Mouse (Mus musculus) heart, postnatal 0 days (tissue): ENCODE measurements around the gene Afap1. TPM values are rescaled to one million over a fixed set of nuclear protein-coding genes. Genes with fewer than 3 reads are reported as not detected.

Experiments
- ATAC-seq: fragments of 200-750 bp; cut with Nextera tagmentation; 2 replicates; pipeline ENCODE4 v1.8.0; 2017; ENCODE audit warnings: low read depth, moderate number of reproducible peaks, moderate library complexity; ENCODE audit not compliant: insufficient read depth
- DNase-seq: peaks from one replicate; pipeline ENCODE4 v3.0.0-alpha.2; 2016; ENCODE audit warnings: low spot score
- H3K27ac ChIP-seq: fragments of 300-500 bp; sonication (generic); 2 replicates; pipeline ENCODE4 v1.5.1; 2014; ENCODE audit warnings: low read depth, mild to moderate bottlenecking
- H3K27me3 ChIP-seq: fragments of 300-500 bp; sonication (generic); 2 replicates; pipeline ENCODE4 v1.6.1; 2014; ENCODE audit warnings: low read length, mixed read lengths; ENCODE audit not compliant: control insufficient read depth, insufficient read depth
- H3K36me3 ChIP-seq: fragments of 300-500 bp; sonication (generic); replicated peaks from 2 replicates; pipeline ENCODE4 v1.6.1; 2014; ENCODE audit warnings: low read length, mixed read lengths; ENCODE audit not compliant: control insufficient read depth, insufficient read depth
- H3K4me1 ChIP-seq: fragments of 300-500 bp; sonication (generic); 2 replicates; pipeline ENCODE4 v1.6.1; 2014; ENCODE audit warnings: antibody characterized with exemption; ENCODE audit not compliant: control insufficient read depth, insufficient read depth
- H3K4me2 ChIP-seq: fragments of 300-500 bp; sonication (generic); 2 replicates; pipeline ENCODE4 v1.6.1; 2014; ENCODE audit warnings: low read depth, mild to moderate bottlenecking, low read length, moderate library complexity
- H3K4me3 ChIP-seq: fragments of 300-500 bp; sonication (generic); 2 replicates; pipeline ENCODE4 v1.5.1; 2014; ENCODE audit warnings: low read depth, low read length
- H3K9ac ChIP-seq: fragments of 300-500 bp; sonication (generic); replicated peaks from 2 replicates; pipeline ENCODE4 v1.6.1; 2014; ENCODE audit warnings: low read depth, low read length, mixed read lengths
- H3K9me3 ChIP-seq: fragments of 300-500 bp; sonication (generic); replicated peaks from 2 replicates; pipeline ENCODE4 v1.6.1; 2016; ENCODE audit warnings: low read length; ENCODE audit not compliant: control insufficient read depth
- CTCF ChIP-seq: IDR thresholded peaks from 2 replicates; pipeline ENCODE4 v1.5.1; 2016; ENCODE audit warnings: antibody characterized with exemption, control low read depth, low read depth
- EP300 ChIP-seq: IDR thresholded peaks from 2 replicates; pipeline ENCODE4 v1.6.1; 2016; ENCODE audit warnings: antibody characterized with exemption, low read depth
- WGBS: fragments of 180-500 bp; shearing (Covaris S2); extraction: QIAGEN DNeasy Blood & Tissue Kit; methylation state at CpG from one replicate; pipeline ENCODE4 v1.1.7; 2014; 5-methylcytosine and 5-hydroxymethylcytosine counted together
- polyA plus RNA-seq: library from polyadenylated mRNA; unstranded; fragments of >200 nt; fragmentation: Nextera tagmentation; extraction: Ambion mirVana; gene quantifications from 2 replicates; pipeline ENCODE4 v1.2.1, GENCODE M21; 2015
- total RNA-seq: library from RNA; depleted of rRNA; stranded (reverse); fragments of >200 nt; gene quantifications from 2 replicates; pipeline ENCODE4 v1.2.3, GENCODE M21; 2014; ENCODE audit warnings: low replicate concordance

Afap1 gene
- total and polyA plus RNA-seq, 2 experiments from 2014 or later: 14.9 to 30.3 TPM

- H3K4me1 ChIP-seq: no peaks in the 10 kb centered on the region
- WGBS: 67% methylated on average over 12 of the region's 12 CpGs
- no peak for ATAC-seq
- TF ChIP-seq EP300 (no peak), CTCF (no peak)
- no peak for DNase-seq
- H3K9ac ChIP-seq: no peak overlapping the region
- peaks cover 80% of the 10 kb centered on the region for H3K36me3 ChIP-seq
- H3K4me2 ChIP-seq: no peak overlapping the region
- H3K9me3 ChIP-seq: no peaks in the 10 kb centered on the region
- H3K4me3 ChIP-seq: no peak overlapping the region
- no peaks in the 10 kb centered on the region for H3K27me3 ChIP-seq
- H3K27ac ChIP-seq: no peak overlapping the region; the same call in 1 of the 2 replicates
These were observed 61.1 kb downstream of the Afap1 start for GRCm38 (mm10) chr5:35954055-35954718.

DNA sequence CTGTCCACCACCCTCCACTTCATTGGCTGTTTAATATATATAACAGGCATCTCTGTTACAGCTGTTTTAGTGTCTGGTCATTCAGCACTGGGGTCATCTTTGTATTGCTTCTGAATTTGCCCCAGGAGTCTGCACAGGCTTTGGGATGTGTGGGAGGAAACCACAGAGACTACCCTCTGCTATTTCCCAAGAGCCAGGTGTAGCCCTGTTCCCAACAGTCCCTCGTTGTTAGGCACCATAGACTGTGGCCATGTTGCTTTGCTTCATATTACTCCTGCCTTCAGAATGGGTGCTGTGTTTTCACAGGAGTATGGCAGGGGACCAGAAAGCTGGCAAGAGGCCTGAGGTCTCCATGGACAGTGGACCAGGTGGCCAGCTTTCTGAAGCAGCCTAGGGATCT, 63.1 kb downstream of the Afap1 start:
- no peak for DNase-seq
- 82% methylated on average over 1 of the region's 1 CpGs for WGBS

DNA sequence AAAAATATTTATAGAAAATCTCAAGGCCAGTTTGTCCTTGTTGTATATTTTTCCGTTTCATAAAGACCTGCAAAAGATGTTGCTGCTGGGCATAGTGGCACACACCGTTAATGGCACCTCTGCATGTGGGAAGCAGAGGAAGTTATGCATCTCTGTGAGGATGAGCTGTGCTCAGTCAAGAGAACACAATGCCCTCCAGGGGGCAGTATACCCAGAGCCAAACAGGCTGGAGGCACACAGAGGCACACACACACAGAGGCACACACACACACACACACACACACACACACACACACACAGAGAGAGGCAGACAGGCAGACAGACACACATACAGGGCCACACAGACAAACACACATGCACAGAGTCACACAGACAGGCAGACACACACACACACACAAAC, 65.6 kb downstream of the Afap1 start:
- DNase-seq: no peak
- 86% methylated on average over 2 of the region's 2 CpGs for WGBS
- no peak for TF ChIP-seq EP300
- TF ChIP-seq CTCF: peak; percentile 41
- H3K4me1 ChIP-seq: peaks cover 11% of the 10 kb centered on the region
- no peak for ATAC-seq
- no peak overlapping the region for H3K9ac ChIP-seq
- H3K36me3 ChIP-seq: peaks cover 69% of the 10 kb centered on the region
- H3K27ac ChIP-seq: no peak overlapping the region
- no peaks in the 10 kb centered on the region for H3K9me3 ChIP-seq
- H3K27me3 ChIP-seq: no peaks in the 10 kb centered on the region
- H3K4me2 ChIP-seq: no peak overlapping the region
- H3K4me3 ChIP-seq: no peak overlapping the region

More for the DNA sequence above, 63.1 kb downstream of the Afap1 start:
- H3K36me3 ChIP-seq: peaks cover 69% of the 10 kb centered on the region
- no peak for ATAC-seq
- no peak for TF ChIP-seq CTCF
- no peak for TF ChIP-seq EP300
- H3K4me3 ChIP-seq: no peak overlapping the region
- no peaks in the 10 kb centered on the region for H3K9me3 ChIP-seq
- no peaks in the 10 kb centered on the region for H3K27me3 ChIP-seq
- no peak overlapping the region for H3K4me2 ChIP-seq
- H3K27ac ChIP-seq: no peak overlapping the region
- peaks cover 3% of the 10 kb centered on the region; the same call in 1 of the 2 replicates for H3K4me1 ChIP-seq
- H3K9ac ChIP-seq: no peak overlapping the region

DNA sequence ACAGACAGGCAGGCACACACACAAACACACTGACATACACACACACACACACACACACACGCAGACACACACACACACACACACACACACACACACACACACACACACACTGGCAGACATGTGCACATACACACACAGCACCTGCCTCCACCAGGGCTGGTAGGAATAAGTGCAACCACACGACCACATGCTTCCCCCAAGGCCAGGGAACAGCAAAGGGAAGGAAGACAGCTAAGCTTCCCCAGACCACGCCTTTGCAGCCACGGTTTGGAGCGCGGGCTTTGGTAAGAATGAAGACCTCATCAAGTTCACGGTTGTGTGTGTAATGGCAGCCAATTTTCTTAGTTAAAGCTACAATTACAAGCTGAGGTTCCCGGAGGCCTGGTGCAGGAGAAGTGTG, 67.0 kb downstream of the Afap1 start:
- H3K4me2 ChIP-seq: no peak overlapping the region
- H3K4me1 ChIP-seq: peaks cover 20% of the 10 kb centered on the region
- ATAC-seq: no peak
- WGBS: 66% methylated on average over 7 of the region's 8 CpGs
- H3K27ac ChIP-seq: no peak overlapping the region
- no peaks in the 10 kb centered on the region for H3K27me3 ChIP-seq
- H3K9me3 ChIP-seq: no peaks in the 10 kb centered on the region
- no peak overlapping the region for H3K9ac ChIP-seq
- peaks cover 74% of the 10 kb centered on the region for H3K36me3 ChIP-seq
- H3K4me3 ChIP-seq: no peak overlapping the region
- TF ChIP-seq CTCF: no peak
- no peak for TF ChIP-seq EP300
- DNase-seq: no peak

GRCm38 (mm10) chr5:35961271-35961670, 68.2 kb downstream of the Afap1 start:
- Histone ChIP-seq H3K4me1 (peaks cover 20% of the 10 kb centered on the region), H3K9me3 (no peaks in the 10 kb centered on the region), H3K27me3 (no peaks in the 10 kb centered on the region), H3K27ac (no peak overlapping the region), H3K4me2 (no peak overlapping the region), H3K4me3 (no peak overlapping the region), H3K36me3 (peaks cover 75% of the 10 kb centered on the region), H3K9ac (no peak overlapping the region)
- 60% methylated on average over 8 of the region's 8 CpGs for WGBS
- DNase-seq: no peak
- TF ChIP-seq EP300: no peak
- TF ChIP-seq CTCF: no peak
- ATAC-seq: no peak

DNA sequence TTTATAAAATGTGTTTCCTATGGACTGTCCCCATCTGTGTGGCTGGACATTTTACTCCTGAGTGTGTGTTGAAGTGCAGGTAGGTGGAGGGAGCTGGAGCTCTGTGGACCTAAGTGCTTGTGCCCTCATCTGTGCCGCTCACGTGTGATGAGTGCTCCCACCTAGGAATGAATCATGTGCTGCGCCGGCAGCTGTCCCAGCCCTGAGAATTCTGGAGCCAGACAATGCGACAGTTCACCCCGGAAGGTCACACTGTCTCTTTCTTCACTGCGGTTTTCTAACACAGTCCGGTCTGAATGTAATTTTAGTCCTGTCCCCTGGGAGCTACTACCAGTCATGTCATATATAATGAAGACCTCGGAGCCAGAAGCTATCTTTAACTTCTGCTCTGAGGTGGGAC, 70.5 kb downstream of the Afap1 start:
- H3K27ac ChIP-seq: peak overlapping the region; percentile 82

More for the DNA sequence above, 70.5 kb downstream of the Afap1 start:
- no peaks in the 10 kb centered on the region for H3K27me3 ChIP-seq
- DNase-seq: peak; percentile 64
- no peak overlapping the region for H3K4me2 ChIP-seq
- H3K36me3 ChIP-seq: peaks cover 76% of the 10 kb centered on the region
- no peak overlapping the region for H3K4me3 ChIP-seq
- H3K9ac ChIP-seq: no peak overlapping the region
- no peaks in the 10 kb centered on the region for H3K9me3 ChIP-seq
- 45% methylated on average over 9 of the region's 9 CpGs for WGBS
- TF ChIP-seq CTCF (no peak), EP300 (peak; percentile 63; the same call in 1 of the 2 replicates)
- H3K4me1 ChIP-seq: peaks cover 20% of the 10 kb centered on the region
- peak; percentile 83 for ATAC-seq
